Mouse (Mus musculus) stomach, postnatal 0 days (tissue): Measurements from ENCODE around the gene Gm10471.
"Not testable (repeated sequence)": the region's sequence is repeated elsewhere in the genome, so short reads cannot be mapped to it uniquely, and the experiment has no call there.

Source experiments
- CTCF ChIP-seq: IDR thresholded peaks from 2 replicates; pipeline ENCODE4 v1.5.1; 2016; ENCODE audit warnings: antibody characterized with exemption, low read depth, mild to moderate bottlenecking, moderate library complexity
- EP300 ChIP-seq: optimal IDR thresholded peaks from 2 replicates; pipeline ENCODE3; 2016; ENCODE audit warnings: antibody characterized with exemption

GRCm38 (mm10) chr5:26089191-26089590, at the start of gene Gm10471:
- TF ChIP-seq CTCF, EP300: not testable (repeated sequence)
